Mouse (Mus musculus) stomach, postnatal 0 days (tissue): ENCODE results near the gene Ccdc34. TPM values are rescaled to one million over a fixed set of nuclear protein-coding genes. Genes with fewer than 3 reads are reported as not detected.
"Not testable (repeated sequence)": the region's sequence is repeated elsewhere in the genome, so short reads cannot be mapped to it uniquely, and the experiment has no call there.

Experiments used
- ATAC-seq: fragments of 200-750 bp; cut with Nextera tagmentation; 2 replicates; pipeline ENCODE4 v1.8.0; 2017; ENCODE audit not compliant: low FRiP score, low TSS enrichment
- DNase-seq: peaks from one replicate; pipeline ENCODE4 v3.0.0-alpha.2; 2016; ENCODE audit warnings: low spot score
- H3K27ac ChIP-seq: fragments of 300-500 bp; sonication (generic); replicated peaks from 2 replicates; pipeline ENCODE4 v1.5.1; 2014; ENCODE audit warnings: mild to moderate bottlenecking, control low read depth
- H3K27me3 ChIP-seq: fragments of 300-500 bp; sonication (generic); 2 replicates; pipeline ENCODE4 v1.6.1; 2014; ENCODE audit warnings: low read length; ENCODE audit not compliant: control insufficient read depth, insufficient read depth
- H3K36me3 ChIP-seq: fragments of 300-500 bp; sonication (generic); 2 replicates; pipeline ENCODE4 v1.6.1; 2014; ENCODE audit warnings: low read length, mixed read lengths; ENCODE audit not compliant: control insufficient read depth, insufficient read depth
- H3K4me1 ChIP-seq: fragments of 300-500 bp; sonication (generic); replicated peaks from 2 replicates; pipeline ENCODE4 v1.6.1; 2014; ENCODE audit warnings: antibody characterized with exemption; ENCODE audit not compliant: control insufficient read depth, insufficient read depth
- H3K4me2 ChIP-seq: fragments of 300-500 bp; sonication (generic); replicated peaks from 2 replicates; pipeline ENCODE4 v1.6.1; 2014; ENCODE audit warnings: low read depth, mild to moderate bottlenecking, control low read depth, moderate library complexity
- H3K4me3 ChIP-seq: fragments of 300-500 bp; sonication (generic); 2 replicates; pipeline ENCODE4 v1.5.1; 2014; ENCODE audit warnings: low read depth, low read length, control low read depth
- H3K9ac ChIP-seq: fragments of 300-500 bp; sonication (generic); 2 replicates; pipeline ENCODE4 v1.6.1; 2014; ENCODE audit warnings: mild to moderate bottlenecking, low read length, control low read depth, mixed read lengths
- H3K9me3 ChIP-seq: fragments of 300-500 bp; sonication (generic); 2 replicates; pipeline ENCODE4 v1.6.1; 2016; ENCODE audit warnings: low read length; ENCODE audit not compliant: control insufficient read depth
- CTCF ChIP-seq: IDR thresholded peaks from 2 replicates; pipeline ENCODE4 v1.5.1; 2016; ENCODE audit warnings: antibody characterized with exemption, low read depth, mild to moderate bottlenecking, moderate library complexity
- EP300 ChIP-seq: optimal IDR thresholded peaks from 2 replicates; pipeline ENCODE3; 2016; ENCODE audit warnings: antibody characterized with exemption
- WGBS: fragments of 180-500 bp; shearing (Covaris S2); extraction: QIAGEN DNeasy Blood & Tissue Kit; methylation state at CpG from one replicate; pipeline ENCODE4 v1.1.7; 2014; 5-methylcytosine and 5-hydroxymethylcytosine counted together
- polyA plus RNA-seq: library from polyadenylated mRNA; unstranded; fragments of >200 nt; fragmentation: Nextera tagmentation; extraction: Ambion mirVana; gene quantifications from 2 replicates; pipeline ENCODE4 v1.2.1, GENCODE M21; 2015

The Ccdc34 gene
- polyA plus RNA-seq, 1 experiment from 2014 or later: 18.7 TPM

GRCm38 (mm10) chr2:110137291-110137690 lies 119.7 kb downstream of the Ccdc34 start:
- Histone ChIP-seq H3K27ac (no peak overlapping the region), H3K36me3 (no peaks in the 10 kb centered on the region), H3K4me2 (no peak overlapping the region), H3K9me3 (no peaks in the 10 kb centered on the region), H3K4me1 (no peaks in the 10 kb centered on the region), H3K27me3 (no peaks in the 10 kb centered on the region), H3K9ac (no peak overlapping the region), H3K4me3 (no peak overlapping the region)
- DNase-seq (no peak), ATAC-seq (no peak)
- TF ChIP-seq EP300 (no peak), CTCF (no peak)
- WGBS: 60% methylated on average over 1 of the region's 1 CpGs

DNA sequence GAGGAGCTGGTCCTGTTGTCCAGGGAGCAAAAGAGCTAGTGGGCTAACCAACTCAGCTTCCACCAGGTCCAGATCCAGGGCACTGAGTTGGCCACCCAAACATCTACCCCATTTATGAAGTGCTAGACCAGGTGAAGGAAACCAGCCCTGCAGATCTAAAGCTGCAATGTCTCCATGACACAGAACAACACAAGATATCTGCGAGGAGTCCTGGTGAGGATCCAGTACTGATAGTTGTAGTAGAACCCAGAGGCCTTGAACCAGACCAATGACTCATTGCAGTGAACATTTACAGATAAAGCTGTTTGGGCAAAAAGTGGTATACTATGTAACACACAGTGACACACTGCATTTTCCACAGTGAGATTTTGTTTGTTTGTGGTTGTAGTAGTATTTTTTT lies 120.5 kb downstream of the Ccdc34 start:
- TF ChIP-seq EP300 (no peak), CTCF (no peak)

GRCm38 (mm10) chr2:110147980-110148379 lies 130.4 kb downstream of the Ccdc34 start:
- not testable (repeated sequence) for H3K27ac ChIP-seq, H3K9me3 ChIP-seq, H3K36me3 ChIP-seq, H3K4me1 ChIP-seq, ATAC-seq, H3K4me2 ChIP-seq, DNase-seq, H3K9ac ChIP-seq, H3K4me3 ChIP-seq, H3K27me3 ChIP-seq

More for the DNA sequence above, 120.5 kb downstream of the Ccdc34 start:
- no peaks in the 10 kb centered on the region for H3K27me3 ChIP-seq
- 92% methylated on average over 1 of the region's 1 CpGs for WGBS
- H3K4me1 ChIP-seq: no peaks in the 10 kb centered on the region
- H3K4me3 ChIP-seq: no peak overlapping the region
- H3K4me2 ChIP-seq: no peak overlapping the region
- no peaks in the 10 kb centered on the region for H3K9me3 ChIP-seq
- DNase-seq (no peak), ATAC-seq (no peak)
- no peak overlapping the region for H3K9ac ChIP-seq
- H3K36me3 ChIP-seq: no peaks in the 10 kb centered on the region
- H3K27ac ChIP-seq: no peak overlapping the region

- H3K36me3 ChIP-seq: no peaks in the 10 kb centered on the region
Measured at GRCm38 (mm10) chr2:110149246-110149645, 131.6 kb downstream of the Ccdc34 start.

DNA sequence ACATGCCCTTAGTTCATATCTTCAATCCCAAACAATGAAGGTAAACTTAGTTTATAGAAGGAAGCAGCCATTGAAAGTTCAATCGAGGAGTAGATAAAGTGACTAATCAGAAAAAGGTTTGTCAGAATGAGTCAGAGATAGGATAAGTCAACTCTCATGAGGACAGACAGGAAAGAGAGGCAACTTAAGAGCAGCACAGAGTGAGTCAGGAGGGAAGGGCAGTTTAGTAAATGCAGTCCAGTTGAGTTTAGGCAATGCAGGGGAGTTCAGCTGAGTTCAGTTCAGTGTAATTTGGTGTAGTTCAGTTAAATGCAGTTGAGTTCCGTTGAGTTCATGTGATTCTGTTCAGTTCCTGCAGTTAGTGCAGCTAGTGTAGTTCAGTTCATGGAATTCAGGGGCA lies 138.7 kb downstream of the Ccdc34 start:
- DNase-seq (peak; percentile 53), ATAC-seq (peak; percentile 98)
- no peaks in the 10 kb centered on the region for H3K36me3 ChIP-seq
- H3K9ac ChIP-seq: no peak overlapping the region
- H3K4me3 ChIP-seq: no peak overlapping the region
- H3K4me2 ChIP-seq: no peak overlapping the region
- H3K27me3 ChIP-seq: no peaks in the 10 kb centered on the region
- TF ChIP-seq CTCF (no peak), EP300 (peak; percentile 35)
- 56% methylated on average over 2 of the region's 2 CpGs for WGBS
- no peaks in the 10 kb centered on the region for H3K4me1 ChIP-seq
- H3K27ac ChIP-seq: no peak overlapping the region
- no peaks in the 10 kb centered on the region for H3K9me3 ChIP-seq

More at GRCm38 (mm10) chr2:110149246-110149645, 131.6 kb downstream of the Ccdc34 start:
- no peaks in the 10 kb centered on the region for H3K4me1 ChIP-seq
- no peaks in the 10 kb centered on the region for H3K27me3 ChIP-seq
- no peak for TF ChIP-seq CTCF
- no peak for TF ChIP-seq EP300
- no peak overlapping the region for H3K4me2 ChIP-seq
- H3K27ac ChIP-seq: no peak overlapping the region
- ATAC-seq: no peak
- no peak overlapping the region for H3K9ac ChIP-seq
- DNase-seq: no peak
- H3K4me3 ChIP-seq: no peak overlapping the region
- H3K9me3 ChIP-seq: no peaks in the 10 kb centered on the region

GRCm38 (mm10) chr2:110165003-110165402 lies 147.4 kb downstream of the Ccdc34 start:
- no peaks in the 10 kb centered on the region for H3K9me3 ChIP-seq
- H3K27me3 ChIP-seq: no peaks in the 10 kb centered on the region
- no peaks in the 10 kb centered on the region for H3K36me3 ChIP-seq
- H3K4me1 ChIP-seq: no peaks in the 10 kb centered on the region
- WGBS: 86% methylated on average over 4 of the region's 4 CpGs
- no peak overlapping the region for H3K27ac ChIP-seq
- H3K4me3 ChIP-seq: no peak overlapping the region
- DNase-seq: no peak
- no peak for ATAC-seq
- TF ChIP-seq CTCF (no peak), EP300 (no peak)
- H3K4me2 ChIP-seq: no peak overlapping the region
- no peak overlapping the region for H3K9ac ChIP-seq
